Mouse (Mus musculus): Measurements from ENCODE around the gene Card9. TPM values are rescaled to one million over a fixed set of nuclear protein-coding genes. Genes with fewer than 3 reads are reported as not detected.
A peak's percentile ranks its signal among the peaks of the same experiment; 100 is the strongest.
"Not testable (repeated sequence)": the region's sequence is repeated elsewhere in the genome, so short reads cannot be mapped to it uniquely, and the experiment has no call there.

The Card9 gene
- polyA plus RNA-seq, 1 experiment: 4.5 TPM

GRCm38 (mm10) chr2:26387713-26388112, 27.0 kb upstream of the Card9 start:
- WGBS: 80% methylated on average over 3 of the region's 3 CpGs
- H3K4me1 ChIP-seq (ENCODE audit: control insufficient read depth, insufficient read depth, insufficient read length, low read length): peaks cover 7% of the 10 kb centered on the region
- no peak overlapping the region for H3K27ac ChIP-seq (ENCODE audit: insufficient read depth, low read depth, low read length)
- peaks cover 61% of the 10 kb centered on the region for H3K36me3 ChIP-seq (ENCODE audit: control insufficient read depth, insufficient read depth, low read length)
- TF ChIP-seq POLR2A (IDR thresholded peaks at IDR 0.05; ENCODE audit: low read depth, low read length) (no peak), CTCF (IDR thresholded peaks at IDR 0.05; ENCODE audit: extremely low read depth, insufficient read length, insufficient replicate concordance, low read depth, low read length) (no peak)
- H3K27me3 ChIP-seq (ENCODE audit: control insufficient read depth, insufficient read depth, low read length): no peaks in the 10 kb centered on the region
- no peak overlapping the region for H3K4me3 ChIP-seq (ENCODE audit: low read depth, low read length)

GRCm38 (mm10) chr2:26380871-26381270, 20.2 kb upstream of the Card9 start:
- not testable (repeated sequence) for H3K27ac ChIP-seq (ENCODE audit: insufficient read depth, low read depth, low read length); H3K4me1 ChIP-seq (ENCODE audit: control insufficient read depth, insufficient read depth, insufficient read length, low read length); H3K27me3 ChIP-seq (ENCODE audit: control insufficient read depth, insufficient read depth, low read length)
- H3K4me3 ChIP-seq (ENCODE audit: low read depth, low read length): peak overlapping the region; percentile 98
- H3K36me3 ChIP-seq (ENCODE audit: control insufficient read depth, insufficient read depth, low read length): peaks cover 40% of the 10 kb centered on the region
- 24% methylated on average over 6 of the region's 6 CpGs for WGBS

DNA sequence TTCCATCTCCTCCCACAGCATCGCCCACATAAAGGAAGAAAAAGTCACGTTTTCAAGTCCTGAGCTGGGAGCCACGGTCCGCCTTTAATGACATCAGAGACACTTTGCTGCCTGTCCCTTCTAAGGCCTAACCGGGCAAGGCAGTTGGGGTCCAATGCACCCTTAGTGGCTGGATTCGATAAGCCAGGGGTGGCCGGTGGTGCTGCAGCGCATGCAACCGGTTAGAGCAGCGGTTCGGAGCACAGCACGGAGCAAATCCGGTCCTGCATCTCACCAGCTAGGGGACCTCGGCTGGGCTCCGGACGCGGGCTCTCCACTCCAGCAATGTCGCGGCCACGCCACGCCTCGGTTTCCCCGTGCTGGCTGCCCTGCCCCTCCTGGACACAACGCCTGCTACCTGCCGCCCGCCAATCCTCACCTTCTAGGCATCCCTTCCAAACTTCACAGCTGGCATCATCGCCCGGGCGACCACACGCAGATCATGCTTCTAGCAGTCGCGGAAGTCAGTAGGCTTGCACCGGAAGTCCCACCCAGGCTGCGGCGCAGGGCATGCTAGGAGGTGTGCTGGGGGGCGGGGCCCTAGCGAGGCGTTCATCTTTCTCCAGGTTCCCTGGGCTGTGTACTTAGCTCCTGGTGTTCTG, 19.5 kb upstream of the Card9 start, which contains the start of gene Snapc4:
Gene Snapc4 (minus strand): TSS at position 523 of the 641 bp plus-strand sequence.
- Histone ChIP-seq H3K4me3 (ENCODE audit: low read depth, low read length) (peak within 1 kb of the TSS; percentile 98), H3K27me3 (ENCODE audit: control insufficient read depth, insufficient read depth, low read length) (no peaks in the 10 kb centered on the region), H3K4me1 (ENCODE audit: control insufficient read depth, insufficient read depth, insufficient read length, low read length) (peaks cover 3% of the 10 kb centered on the region; the same call in 1 of the 2 replicates), H3K27ac (ENCODE audit: insufficient read depth, low read depth, low read length) (peak within 1 kb of the TSS; percentile 7; the same call in 1 of the 2 replicates), H3K36me3 (ENCODE audit: control insufficient read depth, insufficient read depth, low read length) (peaks cover 40% of the 10 kb centered on the region)
- TF ChIP-seq POLR2A (IDR thresholded peaks at IDR 0.05; ENCODE audit: low read depth, low read length): no peak
- no peak for TF ChIP-seq CTCF (IDR thresholded peaks at IDR 0.05; ENCODE audit: extremely low read depth, insufficient read length, insufficient replicate concordance, low read depth, low read length)
- under 1% methylated on average over 38 of the region's 38 CpGs for WGBS

DNA sequence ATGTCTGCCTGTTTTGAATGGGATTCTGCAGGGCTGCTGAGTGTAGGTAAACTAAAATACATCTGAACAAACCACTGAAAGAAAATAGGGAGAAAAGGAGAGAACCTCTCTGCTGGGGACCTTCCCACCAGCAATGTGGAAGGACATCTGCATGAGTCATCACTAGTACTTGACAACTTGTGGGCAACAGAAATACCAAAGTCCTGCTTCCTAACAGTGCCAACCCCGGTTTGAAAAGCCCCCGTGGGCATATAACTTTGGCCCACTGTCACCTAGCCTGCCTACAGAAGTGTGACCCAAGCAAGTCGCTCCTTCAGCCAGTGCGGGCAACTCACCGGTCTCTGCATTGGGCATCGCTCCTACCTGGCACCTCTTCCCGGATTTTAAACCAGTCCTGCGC, 11.7 kb upstream of the Card9 start:
- Histone ChIP-seq H3K36me3 (ENCODE audit: control insufficient read depth, insufficient read depth, low read length) (peaks cover 70% of the 10 kb centered on the region), H3K27ac (ENCODE audit: insufficient read depth, low read depth, low read length) (no peak overlapping the region), H3K4me3 (ENCODE audit: low read depth, low read length) (no peak overlapping the region), H3K27me3 (ENCODE audit: control insufficient read depth, insufficient read depth, low read length) (no peaks in the 10 kb centered on the region), H3K4me1 (ENCODE audit: control insufficient read depth, insufficient read depth, insufficient read length, low read length) (no peaks in the 10 kb centered on the region)
- WGBS: 95% methylated on average over 8 of the region's 8 CpGs
- TF ChIP-seq POLR2A (IDR thresholded peaks at IDR 0.05; ENCODE audit: low read depth, low read length) (no peak), CTCF (IDR thresholded peaks at IDR 0.05; ENCODE audit: extremely low read depth, insufficient read length, insufficient replicate concordance, low read depth, low read length) (no peak)

DNA sequence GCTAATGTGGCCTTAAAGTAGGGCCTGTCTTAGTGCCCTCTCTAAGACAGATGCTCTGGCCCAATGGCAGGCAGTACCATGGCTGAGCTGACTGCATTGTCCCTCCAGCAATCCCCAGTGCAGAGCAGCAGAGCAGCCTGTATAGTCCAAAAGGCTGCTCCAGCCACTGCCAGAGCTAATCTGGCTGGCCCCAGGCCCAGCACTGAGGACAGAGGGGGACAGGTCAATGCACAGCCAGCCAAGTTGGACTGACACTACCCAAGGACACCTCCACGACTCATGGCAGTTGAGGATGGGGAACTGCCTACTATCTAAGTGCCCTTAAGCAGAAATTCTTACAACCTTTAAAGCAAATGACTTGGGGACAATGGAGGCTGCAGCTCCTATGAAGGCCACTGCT, 7.9 kb upstream of the Card9 start:
- Histone ChIP-seq H3K4me3 (ENCODE audit: low read depth, low read length) (no peak overlapping the region), H3K4me1 (ENCODE audit: control insufficient read depth, insufficient read depth, insufficient read length, low read length) (no peaks in the 10 kb centered on the region; the same call in 1 of the 2 replicates), H3K27ac (ENCODE audit: insufficient read depth, low read depth, low read length) (no peak overlapping the region), H3K36me3 (ENCODE audit: control insufficient read depth, insufficient read depth, low read length) (peaks cover 60% of the 10 kb centered on the region), H3K27me3 (ENCODE audit: control insufficient read depth, insufficient read depth, low read length) (no peaks in the 10 kb centered on the region)
- TF ChIP-seq POLR2A (IDR thresholded peaks at IDR 0.05; ENCODE audit: low read depth, low read length) (no peak), CTCF (IDR thresholded peaks at IDR 0.05; ENCODE audit: extremely low read depth, insufficient read length, insufficient replicate concordance, low read depth, low read length) (no peak)
- WGBS: 65% methylated on average over 1 of the region's 1 CpGs

DNA sequence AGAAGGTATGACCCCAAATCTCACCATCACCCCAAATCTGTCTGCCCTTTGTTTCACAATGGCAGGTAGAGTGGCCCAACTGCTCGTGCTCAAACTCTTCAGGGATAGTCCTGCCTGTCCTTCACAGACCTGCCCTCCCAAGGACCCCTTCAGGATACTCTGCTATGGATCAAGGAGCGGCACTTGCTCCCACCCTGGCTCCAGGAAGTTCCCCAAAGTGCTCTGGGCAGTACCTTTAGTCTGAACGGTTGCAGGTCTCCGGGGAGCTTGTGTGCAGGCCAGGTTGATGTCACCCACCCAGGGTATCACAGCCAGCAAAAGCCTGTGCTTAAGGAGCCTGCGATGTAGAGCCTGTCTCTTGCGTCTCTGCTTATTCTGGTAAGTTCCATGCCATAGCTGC, 7.2 kb upstream of the Card9 start:
- Histone ChIP-seq H3K4me3 (ENCODE audit: low read depth, low read length) (no peak overlapping the region), H3K36me3 (ENCODE audit: control insufficient read depth, insufficient read depth, low read length) (peaks cover 54% of the 10 kb centered on the region), H3K4me1 (ENCODE audit: control insufficient read depth, insufficient read depth, insufficient read length, low read length) (no peaks in the 10 kb centered on the region; the same call in 1 of the 2 replicates), H3K27ac (ENCODE audit: insufficient read depth, low read depth, low read length) (no peak overlapping the region), H3K27me3 (ENCODE audit: control insufficient read depth, insufficient read depth, low read length) (no peaks in the 10 kb centered on the region)
- 92% methylated on average over 6 of the region's 6 CpGs for WGBS
- TF ChIP-seq POLR2A (IDR thresholded peaks at IDR 0.05; ENCODE audit: low read depth, low read length) (no peak), CTCF (IDR thresholded peaks at IDR 0.05; ENCODE audit: extremely low read depth, insufficient read length, insufficient replicate concordance, low read depth, low read length) (no peak)

- 36% methylated on average over 10 of the region's 10 CpGs for WGBS
- no peak overlapping the region for H3K27ac ChIP-seq (ENCODE audit: insufficient read depth, low read depth, low read length)
- TF ChIP-seq POLR2A (IDR thresholded peaks at IDR 0.05; ENCODE audit: low read depth, low read length) (no peak), CTCF (IDR thresholded peaks at IDR 0.05; ENCODE audit: extremely low read depth, insufficient read length, insufficient replicate concordance, low read depth, low read length) (no peak)
- H3K4me3 ChIP-seq (ENCODE audit: low read depth, low read length): no peak overlapping the region
- H3K36me3 ChIP-seq (ENCODE audit: control insufficient read depth, insufficient read depth, low read length): peaks cover 39% of the 10 kb centered on the region
- H3K27me3 ChIP-seq (ENCODE audit: control insufficient read depth, insufficient read depth, low read length): no peaks in the 10 kb centered on the region
- H3K4me1 ChIP-seq (ENCODE audit: control insufficient read depth, insufficient read depth, insufficient read length, low read length): peaks cover under 1% of the 10 kb centered on the region
These were observed 4.2 kb upstream of the Card9 start for GRCm38 (mm10) chr2:26364738-26365465.

Measured in small intestine, adult 2 months (tissue).